Comparison of ENCODE assay signal across 8 mouse cellular contexts in the genomic region with DNA sequence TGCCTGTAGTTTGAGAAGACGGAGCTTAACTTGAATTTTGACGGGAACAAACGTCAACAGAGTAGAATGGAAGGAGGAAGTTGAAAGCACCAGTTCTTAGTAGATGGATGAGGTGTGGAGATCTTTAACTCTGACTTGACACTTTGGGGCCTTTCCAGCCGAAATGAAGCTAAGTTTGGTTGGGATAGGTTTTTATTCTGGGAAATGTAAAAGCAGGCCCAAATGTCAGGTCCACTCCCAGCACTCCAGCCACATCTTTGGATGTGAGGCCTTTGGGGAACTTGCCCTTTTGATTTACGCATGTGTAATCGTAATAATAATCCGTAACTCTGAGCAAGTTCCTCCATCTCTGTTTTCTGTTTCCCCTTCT. TPM values are rescaled to one million over a fixed set of nuclear protein-coding genes. Genes with fewer than 3 reads are reported as not detected.
DNase-seq lines count a peak whose midpoint lies in the region; ATAC-seq and TF ChIP-seq lines count a peak whose summit lies in the region.

No protein-coding gene starts in this region.

- no peaks in the 10 kb centered on the region for H3K27me3 ChIP-seq in lung, postnatal 0 days (replicated peaks; ENCODE audit: insufficient read depth, low read length)
- H3K27me3 ChIP-seq in forebrain, embryonic 10.5 days (ENCODE audit: poor library complexity, severe bottlenecking): peaks cover 37% of the 10 kb centered on the region
- peaks cover 27% of the 10 kb centered on the region for H3K27me3 ChIP-seq in liver, embryonic 11.5 days (replicated peaks; ENCODE audit: control insufficient read depth, insufficient read depth, low read length)
- H3K27me3 ChIP-seq in stomach, embryonic 15.5 days (replicated peaks): peaks cover 19% of the 10 kb centered on the region; the same call in 1 of the 2 replicates

- peak overlapping the region; percentile 79 for H3K27ac ChIP-seq in lung, postnatal 0 days (ENCODE audit: low read length)
- peak overlapping the region; percentile 95 for H3K27ac ChIP-seq in forebrain, embryonic 10.5 days
- H3K27ac ChIP-seq in liver, embryonic 11.5 days (ENCODE audit: low read depth, low read length): no peak overlapping the region
- no peak overlapping the region; the same call in 1 of the 2 replicates for H3K27ac ChIP-seq in stomach, embryonic 15.5 days

- ATAC-seq in lung, postnatal 0 days: no peak
- no peak for ATAC-seq in liver, embryonic 11.5 days (replicated peaks; ENCODE audit: low FRiP score)
- no peak for ATAC-seq in stomach, embryonic 15.5 days (ENCODE audit: insufficient read depth, low FRiP score, low read depth)
- ATAC-seq in erythroid progenitor cell, adult 5-6 weeks (replicated peaks; ENCODE audit: low FRiP score, poor library complexity, severe bottlenecking): no peak

- H3K36me3 ChIP-seq in lung, postnatal 0 days (ENCODE audit: insufficient read depth, low read length): no peaks in the 10 kb centered on the region
- peaks cover 32% of the 10 kb centered on the region for H3K36me3 ChIP-seq in forebrain, embryonic 10.5 days (replicated peaks)
- no peaks in the 10 kb centered on the region for H3K36me3 ChIP-seq in liver, embryonic 11.5 days (ENCODE audit: control insufficient read depth, insufficient read depth, low read length)
- no peaks in the 10 kb centered on the region for H3K36me3 ChIP-seq in stomach, embryonic 15.5 days

- TF ChIP-seq CTCF in lung, postnatal 0 days (IDR thresholded peaks at IDR 0.05): no peak

- peak overlapping the region; percentile 45 for H3K9ac ChIP-seq in lung, postnatal 0 days (replicated peaks; ENCODE audit: low read depth)
- H3K9ac ChIP-seq in liver, embryonic 11.5 days (ENCODE audit: low read depth, low read length): peak overlapping the region; percentile 3; the same call in 1 of the 2 replicates
- peak overlapping the region; percentile 44; the same call in 1 of the 2 replicates for H3K9ac ChIP-seq in stomach, embryonic 15.5 days

- peaks cover 16% of the 10 kb centered on the region; the same call in 1 of the 2 replicates for H3K4me1 ChIP-seq in lung, postnatal 0 days (ENCODE audit: insufficient read depth, low read depth, low read length)
- H3K4me1 ChIP-seq in forebrain, embryonic 10.5 days: peaks cover 82% of the 10 kb centered on the region
- H3K4me1 ChIP-seq in liver, embryonic 11.5 days (replicated peaks; ENCODE audit: control insufficient read depth, insufficient read depth, low read length): peaks cover 8% of the 10 kb centered on the region
- peaks cover 29% of the 10 kb centered on the region for H3K4me1 ChIP-seq in stomach, embryonic 15.5 days

- H3K9me3 ChIP-seq in lung, postnatal 0 days (ENCODE audit: low read length): no peaks in the 10 kb centered on the region
- no peaks in the 10 kb centered on the region for H3K9me3 ChIP-seq in forebrain, embryonic 10.5 days
- H3K9me3 ChIP-seq in liver, embryonic 11.5 days (ENCODE audit: control insufficient read depth, low read length): no peaks in the 10 kb centered on the region
- H3K9me3 ChIP-seq in stomach, embryonic 15.5 days: no peaks in the 10 kb centered on the region

- H3K4me3 ChIP-seq in lung, postnatal 0 days (ENCODE audit: low read depth, low read length): peak overlapping the region; percentile 57
- H3K4me3 ChIP-seq in forebrain, embryonic 10.5 days: peak overlapping the region; percentile 82
- peak overlapping the region; percentile 60 for H3K4me3 ChIP-seq in liver, embryonic 11.5 days (ENCODE audit: low read depth, low read length)
- peak overlapping the region; percentile 62 for H3K4me3 ChIP-seq in stomach, embryonic 15.5 days (replicated peaks)

- TF ChIP-seq EP300 in lung, postnatal 0 days (IDR thresholded peaks at IDR 0.05): no peak

- DNase-seq in lung, postnatal 0 days (ENCODE audit: low spot score): no peak
- DNase-seq in lung, postnatal 14 days: no peak
- DNase-seq in forebrain, embryonic 10.5 days (ENCODE audit: extremely low spot score, low spot score): no peak
- no peak for DNase-seq in liver, embryonic 11.5 days (ENCODE audit: low spot score)
- DNase-seq in ovary, postnatal 10 days (ENCODE audit: low spot score): no peak
- DNase-seq in right cerebral cortex, adult 2 months (ENCODE audit: low spot score in 2 of 2): no peak

- WGBS in lung, postnatal 0 days: 18% methylated on average over 7 of the region's 7 CpGs
- WGBS in forebrain, embryonic 10.5 days: 21% methylated on average over 7 of the region's 7 CpGs
- 32% methylated on average over 7 of the region's 7 CpGs for WGBS in liver, embryonic 11.5 days
- WGBS in stomach, embryonic 15.5 days: 37% methylated on average over 7 of the region's 7 CpGs

- H3K4me2 ChIP-seq in lung, postnatal 0 days (replicated peaks; ENCODE audit: low read depth, low read length): peak overlapping the region; percentile 90
- H3K4me2 ChIP-seq in liver, embryonic 11.5 days: peak overlapping the region; percentile 90
- H3K4me2 ChIP-seq in stomach, embryonic 15.5 days: peak overlapping the region; percentile 99

RNA-seq across cellular contexts. Expression of gene Nuak2, which starts 0.7 kb away (rescaled TPM):
- polyA plus RNA-seq in lung, postnatal 0 days (2015; fragmentation: Nextera tagmentation; extraction: Ambion mirVana): 11.9 and 12.1 TPM in 2 replicates
- 49.9 TPM in 2 replicates for polyA plus RNA-seq in forebrain, embryonic 10.5 days (2016; fragmentation: Nextera tagmentation; extraction: Ambion mirVana)
- polyA plus RNA-seq in liver, embryonic 11.5 days (2014; fragmentation: Nextera tagmentation; extraction: Ambion mirVana): 1.2 and 2.0 TPM in 2 replicates
- 6.1 and 6.5 TPM in 2 replicates for polyA plus RNA-seq in stomach, embryonic 15.5 days (2015; fragmentation: Nextera tagmentation; extraction: Ambion mirVana)
- total RNA-seq in erythroid progenitor cell, adult 5-6 weeks (2015; ENCODE audit: low replicate concordance): 1.1 and 6.3 TPM in 2 replicates
- total RNA-seq in erythroid progenitor cell, adult 5-6 weeks (2017; ENCODE audit: low replicate concordance): 3.7 TPM in 1 of 2 replicates, not detected in the other

RNA-seq across cellular contexts. Expression of gene Klhdc8a, which starts 18.2 kb away (rescaled TPM):
- polyA plus RNA-seq in lung, postnatal 0 days (2015; fragmentation: Nextera tagmentation; extraction: Ambion mirVana): 4.1 and 4.4 TPM in 2 replicates
- polyA plus RNA-seq in forebrain, embryonic 10.5 days (2016; fragmentation: Nextera tagmentation; extraction: Ambion mirVana): 0.30 and 0.33 TPM in 2 replicates
- polyA plus RNA-seq in liver, embryonic 11.5 days (2014; fragmentation: Nextera tagmentation; extraction: Ambion mirVana): 0.05 TPM in 1 of 2 replicates, not detected in the other
- 0.14 and 0.15 TPM in 2 replicates for polyA plus RNA-seq in stomach, embryonic 15.5 days (2015; fragmentation: Nextera tagmentation; extraction: Ambion mirVana)
- total RNA-seq in erythroid progenitor cell, adult 5-6 weeks (2015; ENCODE audit: low replicate concordance): not detected in 2 replicates
- not detected in 2 replicates for total RNA-seq in erythroid progenitor cell, adult 5-6 weeks (2017; ENCODE audit: low replicate concordance)

Comparison
In these comparisons a context has a peak if more than half of its experiments do, and no peak if none do; other contexts are left out.
1. H3K27ac ChIP-seq: peak in lung, postnatal 0 days (single experiment) and forebrain, embryonic 10.5 days (single experiment); none in liver, embryonic 11.5 days (single experiment) and stomach, embryonic 15.5 days (single experiment).
2. Peak in every context shown above with its lines, with median percentiles within 50 percentile points of each other: H3K4me2 ChIP-seq, H3K4me3 ChIP-seq and H3K9ac ChIP-seq.